Mouse (Mus musculus) forebrain, embryonic 15.5 days (tissue): Measurements from ENCODE around the gene Inka1. TPM values are rescaled to one million over a fixed set of nuclear protein-coding genes. Genes with fewer than 3 reads are reported as not detected.
A peak's percentile ranks its signal among the peaks of the same experiment; 100 is the strongest.

Experiments
- ATAC-seq: fragments of 200-750 bp; cut with Nextera tagmentation; replicated peaks from 2 replicates; pipeline ENCODE4 v1.8.0; 2017; ENCODE audit warnings: mild to moderate bottlenecking, moderate TSS enrichment, moderate library complexity
- H3K27ac ChIP-seq: fragments of 300-500 bp; sonication (generic); replicated peaks from 2 replicates; pipeline ENCODE4 v1.5.1; 2015; ENCODE audit warnings: mild to moderate bottlenecking, inconsistent platforms
- H3K27me3 ChIP-seq: fragments of 300-500 bp; sonication (generic); 2 replicates; pipeline ENCODE4 v1.6.1; 2015; ENCODE audit warnings: inconsistent platforms
- H3K36me3 ChIP-seq: fragments of 300-500 bp; sonication (generic); 2 replicates; pipeline ENCODE4 v1.6.1; 2015; ENCODE audit warnings: mild to moderate bottlenecking, inconsistent platforms
- H3K4me1 ChIP-seq: fragments of 300-500 bp; sonication (generic); 2 replicates; pipeline ENCODE4 v1.6.1; 2015; ENCODE audit warnings: inconsistent platforms
- H3K4me2 ChIP-seq: fragments of 300-500 bp; sonication (generic); replicated peaks from 2 replicates; pipeline ENCODE4 v1.6.1; 2015; ENCODE audit warnings: mild to moderate bottlenecking, inconsistent platforms
- H3K4me3 ChIP-seq: fragments of 300-500 bp; sonication (generic); 2 replicates; pipeline ENCODE4 v1.5.1; 2015; ENCODE audit warnings: mild to moderate bottlenecking, inconsistent platforms
- H3K9ac ChIP-seq: fragments of 300-500 bp; sonication (generic); replicated peaks from 2 replicates; pipeline ENCODE4 v1.6.1; 2015; ENCODE audit warnings: mild to moderate bottlenecking, inconsistent platforms
- H3K9me3 ChIP-seq: fragments of 300-500 bp; sonication (generic); 2 replicates; pipeline ENCODE4 v1.6.1; 2016; ENCODE audit warnings: inconsistent platforms
- WGBS: fragments of 180-500 bp; shearing (Covaris S2); methylation state at CpG from one replicate; pipeline ENCODE4 v1.1.7; 2015; ENCODE audit warnings: mixed read lengths; 5-methylcytosine and 5-hydroxymethylcytosine counted together
- polyA plus RNA-seq: library from polyadenylated mRNA; unstranded; fragments of >200 nt; fragmentation: Nextera tagmentation; extraction: Ambion mirVana; gene quantifications from 2 replicates; pipeline ENCODE4 v1.2.1, GENCODE M21; 2015

The Inka1 gene
- polyA plus RNA-seq, 1 experiment from 2014 or later = 12.8 TPM

DNA sequence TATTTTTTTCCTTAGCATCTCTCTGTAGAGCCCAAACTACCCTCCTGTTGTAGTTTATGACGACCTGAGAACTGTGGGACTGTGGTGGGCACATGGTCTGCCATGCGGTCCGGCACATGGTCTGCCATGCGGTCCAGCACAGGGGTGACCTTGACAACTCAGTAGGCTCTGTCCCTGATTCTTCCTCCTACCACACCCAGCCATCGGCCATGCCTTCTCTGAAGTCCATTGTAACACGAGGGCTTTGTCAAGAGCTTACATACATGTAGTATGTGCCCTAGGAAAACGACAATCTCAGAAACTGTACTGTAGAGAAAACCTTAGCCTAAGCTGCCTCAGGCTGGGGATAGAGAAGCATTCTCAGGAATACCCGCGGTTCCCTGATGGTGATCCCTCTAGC, 21.0 kb downstream of the Inka1 start:
- Histone ChIP-seq H3K36me3 (no peaks in the 10 kb centered on the region), H3K9me3 (no peaks in the 10 kb centered on the region), H3K27me3 (no peaks in the 10 kb centered on the region), H3K9ac (no peak overlapping the region), H3K4me3 (no peak overlapping the region), H3K27ac (no peak overlapping the region), H3K4me1 (peaks cover 20% of the 10 kb centered on the region), H3K4me2 (no peak overlapping the region)
- no peak for ATAC-seq
- WGBS = 96% methylated on average over 9 of the region's 9 CpGs

DNA sequence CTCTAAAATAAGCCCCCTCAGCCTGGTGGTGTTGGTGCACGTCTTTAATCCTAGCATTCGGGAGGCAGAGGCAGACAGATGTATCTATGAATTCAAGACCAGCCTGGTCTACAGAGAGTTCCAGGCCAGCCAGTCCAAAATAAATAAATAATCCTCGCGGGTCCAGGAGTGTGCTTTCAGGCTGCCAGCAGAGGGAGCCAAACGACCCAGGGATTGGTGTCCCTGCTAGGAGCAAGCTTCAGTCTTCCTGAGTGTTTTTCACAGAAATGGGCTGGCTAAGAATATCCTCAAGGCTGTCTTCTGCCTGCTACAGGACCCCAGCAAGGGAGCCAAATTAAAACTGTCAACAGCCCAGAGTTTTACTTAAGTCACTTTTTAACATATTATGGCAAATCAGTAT, 22.0 kb downstream of the Inka1 start:
- Histone ChIP-seq H3K9ac (no peak overlapping the region), H3K9me3 (no peaks in the 10 kb centered on the region), H3K4me3 (no peak overlapping the region), H3K4me1 (peaks cover 20% of the 10 kb centered on the region), H3K36me3 (no peaks in the 10 kb centered on the region), H3K4me2 (no peak overlapping the region), H3K27me3 (no peaks in the 10 kb centered on the region), H3K27ac (no peak overlapping the region)
- ATAC-seq = no peak
- WGBS = 28% methylated on average over 5 of the region's 5 CpGs

- no peaks in the 10 kb centered on the region for H3K27me3 ChIP-seq
- no peaks in the 10 kb centered on the region for H3K36me3 ChIP-seq
- no peak overlapping the region for H3K4me3 ChIP-seq
- no peaks in the 10 kb centered on the region for H3K9me3 ChIP-seq
- ATAC-seq = no peak
- peaks cover 20% of the 10 kb centered on the region for H3K4me1 ChIP-seq
- 92% methylated on average over 9 of the region's 9 CpGs for WGBS
- H3K9ac ChIP-seq = no peak overlapping the region
- no peak overlapping the region for H3K4me2 ChIP-seq
- no peak overlapping the region for H3K27ac ChIP-seq
Observed at GRCm38 (mm10) chr9:107962916-107963315, 22.8 kb downstream of the Inka1 start.

GRCm38 (mm10) chr9:107961881-107962280, 23.8 kb downstream of the Inka1 start:
- H3K27ac ChIP-seq = peak overlapping the region; percentile 83
- H3K4me3 ChIP-seq = no peak overlapping the region
- no peaks in the 10 kb centered on the region for H3K9me3 ChIP-seq
- peak; percentile 41 for ATAC-seq
- 0 out of 2 replicates have a peak, but pooled peaks cover 4% of the 10 kb centered on the region for H3K36me3 ChIP-seq
- H3K27me3 ChIP-seq = no peaks in the 10 kb centered on the region
- no peak overlapping the region for H3K9ac ChIP-seq
- peak overlapping the region; percentile 28 for H3K4me2 ChIP-seq
- H3K4me1 ChIP-seq = peaks cover 20% of the 10 kb centered on the region
- 38% methylated on average over 5 of the region's 5 CpGs for WGBS

DNA sequence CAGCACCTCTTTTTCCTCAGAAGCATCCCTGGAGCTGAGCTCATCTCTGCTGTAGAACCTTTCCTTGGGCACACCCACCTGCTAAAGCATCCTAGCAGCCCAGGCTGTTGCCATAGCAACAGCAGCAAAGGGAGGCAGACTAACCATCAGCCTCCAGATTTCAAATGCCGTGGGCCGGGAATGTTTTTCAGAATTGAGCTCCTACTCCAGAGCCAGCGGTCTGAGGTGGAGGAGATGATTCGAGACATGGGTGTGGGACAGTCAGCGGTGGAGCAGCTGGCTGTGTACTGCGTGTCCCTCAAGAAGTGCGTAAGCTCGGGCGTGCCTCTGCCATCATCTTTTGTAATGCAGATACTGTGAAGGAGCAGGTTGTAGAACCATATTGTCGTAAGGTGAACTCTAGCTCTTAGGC, 24.3 kb downstream of the Inka1 start:
- Histone ChIP-seq H3K4me1 (peaks cover 20% of the 10 kb centered on the region), H3K9ac (0 out of 2 replicates have a peak overlapping the region, but pooled peaks have one; percentile 15), H3K27me3 (no peaks in the 10 kb centered on the region), H3K27ac (peak overlapping the region; percentile 83), H3K9me3 (no peaks in the 10 kb centered on the region), H3K36me3 (0 out of 2 replicates have a peak, but pooled peaks cover 4% of the 10 kb centered on the region), H3K4me3 (0 out of 2 replicates have a peak overlapping the region, but pooled peaks have one; percentile 10), H3K4me2 (peak overlapping the region; percentile 28)
- 62% methylated on average over 10 of the region's 10 CpGs for WGBS
- ATAC-seq = peak; percentile 78

GRCm38 (mm10) chr9:107960928-107961327, 24.8 kb downstream of the Inka1 start:
- 0 out of 2 replicates have a peak, but pooled peaks cover 4% of the 10 kb centered on the region for H3K36me3 ChIP-seq
- ATAC-seq = no peak
- H3K4me3 ChIP-seq = no peak overlapping the region
- H3K9me3 ChIP-seq = no peaks in the 10 kb centered on the region
- H3K27ac ChIP-seq = peak overlapping the region; percentile 83
- H3K4me2 ChIP-seq = peak overlapping the region; percentile 28
- no peaks in the 10 kb centered on the region for H3K27me3 ChIP-seq
- H3K4me1 ChIP-seq = peaks cover 20% of the 10 kb centered on the region
- H3K9ac ChIP-seq = 0 out of 2 replicates have a peak overlapping the region, but pooled peaks have one; percentile 15
- WGBS = 83% methylated on average over 4 of the region's 4 CpGs

DNA sequence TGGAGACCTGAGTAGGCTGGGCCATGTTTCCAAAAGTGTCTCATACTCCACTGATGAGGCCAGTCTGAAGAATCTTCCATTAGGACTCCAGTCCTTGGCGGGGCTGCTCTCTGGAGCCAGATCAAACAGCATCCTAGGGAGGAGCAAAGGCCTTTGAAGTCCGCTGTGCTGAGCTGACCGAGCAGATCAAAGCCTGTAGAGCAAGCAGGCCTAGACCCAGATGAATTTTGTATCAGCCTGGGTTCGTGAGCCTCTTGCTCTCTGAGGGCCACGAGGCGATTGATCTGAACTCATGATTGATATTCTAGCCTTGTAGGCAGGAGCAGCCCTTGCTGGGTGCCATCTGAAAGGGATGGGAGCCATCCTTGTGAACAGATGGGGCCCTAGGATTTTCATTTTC, 25.8 kb downstream of the Inka1 start:
- Histone ChIP-seq H3K36me3 (0 out of 2 replicates have a peak, but pooled peaks cover 4% of the 10 kb centered on the region), H3K27ac (peak overlapping the region; percentile 83)
- 77% methylated on average over 6 of the region's 6 CpGs for WGBS

DNA sequence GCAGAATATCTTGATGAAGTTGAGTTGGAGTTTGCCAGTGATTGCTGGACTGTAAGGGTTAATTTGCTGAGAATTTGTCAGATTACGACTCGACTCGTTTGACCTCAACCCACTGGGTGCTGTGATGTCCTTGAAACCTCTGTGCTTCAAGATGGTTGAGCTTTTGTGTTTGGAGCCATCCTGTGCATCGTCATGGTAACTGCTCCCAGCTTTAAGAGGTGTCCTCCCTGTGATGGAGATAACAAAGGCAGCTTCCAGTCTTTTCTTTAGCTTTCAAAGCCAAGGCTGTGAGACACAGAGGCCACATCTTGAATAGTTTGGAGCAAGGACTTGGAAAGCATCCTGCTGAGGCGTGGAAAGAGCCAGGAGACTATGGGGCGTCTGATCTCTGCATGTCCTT, 28.5 kb downstream of the Inka1 start:
- Histone ChIP-seq H3K9me3 (no peaks in the 10 kb centered on the region), H3K36me3 (0 out of 2 replicates have a peak, but pooled peaks cover 4% of the 10 kb centered on the region), H3K4me3 (no peak overlapping the region), H3K27me3 (no peaks in the 10 kb centered on the region), H3K4me1 (peaks cover 17% of the 10 kb centered on the region), H3K4me2 (no peak overlapping the region), H3K9ac (no peak overlapping the region), H3K27ac (no peak overlapping the region)
- 41% methylated on average over 6 of the region's 6 CpGs for WGBS
- ATAC-seq = no peak

More for the DNA sequence above, 25.8 kb downstream of the Inka1 start:
- Histone ChIP-seq H3K9ac (no peak overlapping the region), H3K4me2 (no peak overlapping the region), H3K27me3 (no peaks in the 10 kb centered on the region), H3K4me3 (no peak overlapping the region), H3K9me3 (no peaks in the 10 kb centered on the region), H3K4me1 (peaks cover 20% of the 10 kb centered on the region)
- no peak for ATAC-seq

GRCm38 (mm10) chr9:107955613-107956289, 29.9 kb downstream of the Inka1 start:
- H3K27ac ChIP-seq = no peak overlapping the region
- no peak overlapping the region for H3K4me3 ChIP-seq
- H3K36me3 ChIP-seq = 0 out of 2 replicates have a peak, but pooled peaks cover 4% of the 10 kb centered on the region
- peaks cover 15% of the 10 kb centered on the region for H3K4me1 ChIP-seq
- no peaks in the 10 kb centered on the region for H3K9me3 ChIP-seq
- no peak overlapping the region for H3K4me2 ChIP-seq
- ATAC-seq = no peak
- H3K27me3 ChIP-seq = no peaks in the 10 kb centered on the region
- H3K9ac ChIP-seq = no peak overlapping the region
- 89% methylated on average over 6 of the region's 6 CpGs for WGBS

- Histone ChIP-seq H3K9me3 (no peaks in the 10 kb centered on the region), H3K27me3 (no peaks in the 10 kb centered on the region), H3K4me1 (peaks cover 17% of the 10 kb centered on the region), H3K27ac (peak overlapping the region; percentile 89), H3K4me3 (peak overlapping the region; percentile 67), H3K36me3 (no peaks in the 10 kb centered on the region), H3K4me2 (peak overlapping the region; percentile 65), H3K9ac (peak overlapping the region; percentile 59)
- ATAC-seq = peak; percentile 96
- WGBS = 14% methylated on average over 45 of the region's 45 CpGs
Observed at GRCm38 (mm10) chr9:107950460-107951355, 35.0 kb downstream of the Inka1 start.

- Histone ChIP-seq H3K4me2 (peak within 1 kb of the TSS; percentile 65), H3K4me3 (peak within 1 kb of the TSS; percentile 67), H3K27ac (peak within 1 kb of the TSS; percentile 89), H3K36me3 (no peaks in the 10 kb centered on the region), H3K4me1 (peaks cover 17% of the 10 kb centered on the region), H3K27me3 (no peaks in the 10 kb centered on the region), H3K9me3 (no peaks in the 10 kb centered on the region), H3K9ac (peak within 1 kb of the TSS; percentile 59)
- no peak for ATAC-seq
- WGBS = 91% methylated on average over 10 of the region's 10 CpGs
Observed at GRCm38 (mm10) chr9:107949922-107950235, 35.8 kb downstream of the Inka1 start, which contains the start of gene Traip. Gene Traip (plus strand): TSS chr9:107950136.
